Mouse (Mus musculus) cerebellum, postnatal 36 days (tissue): ENCODE results near the gene Prrc2c.
"Not testable (repeated sequence)": the region's sequence is repeated elsewhere in the genome, so short reads cannot be mapped to it uniquely, and the experiment has no call there.

Experiments used
- DNase-seq, 2 experiments: peaks; one replicate each; pipeline ENCODE4 v3.0.0; 2021 to 2022; ENCODE audit warnings: mixed read lengths in 2 of 2

The Prrc2c gene

DNA sequence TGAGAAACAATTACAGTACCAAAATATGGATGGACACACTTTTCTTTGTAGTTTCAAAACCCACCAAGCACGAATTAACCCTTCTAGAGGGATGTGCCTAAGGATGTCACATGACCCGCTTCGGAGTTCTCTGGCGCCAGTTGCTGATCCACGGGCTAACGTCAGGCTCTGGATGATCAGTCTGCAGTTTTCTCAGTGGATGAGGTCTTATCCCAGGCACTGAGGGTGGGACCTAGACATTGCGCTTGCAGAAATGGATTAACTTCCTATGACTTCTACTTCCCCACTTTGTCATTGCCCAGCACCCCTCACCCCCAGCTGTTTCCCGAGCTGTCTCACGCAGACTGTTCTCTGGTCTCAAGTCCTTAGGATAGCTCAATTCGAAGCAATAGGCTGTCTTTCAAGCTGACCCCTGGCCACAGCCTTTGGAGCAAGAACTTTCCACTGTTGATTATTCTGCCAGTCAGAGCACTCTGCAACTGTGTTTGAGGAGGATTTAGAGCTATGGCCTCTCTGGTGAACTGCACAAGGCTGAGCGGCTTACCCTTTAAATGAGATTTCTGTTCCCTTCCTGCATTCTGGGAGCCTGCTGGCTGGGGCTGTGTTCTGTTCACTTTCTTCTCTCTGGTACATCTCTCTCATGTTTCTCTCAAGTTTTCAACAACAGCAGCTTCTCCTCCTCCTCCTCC is 74.7 kb downstream of the Prrc2c start:
- DNase-seq = no peak

DNA sequence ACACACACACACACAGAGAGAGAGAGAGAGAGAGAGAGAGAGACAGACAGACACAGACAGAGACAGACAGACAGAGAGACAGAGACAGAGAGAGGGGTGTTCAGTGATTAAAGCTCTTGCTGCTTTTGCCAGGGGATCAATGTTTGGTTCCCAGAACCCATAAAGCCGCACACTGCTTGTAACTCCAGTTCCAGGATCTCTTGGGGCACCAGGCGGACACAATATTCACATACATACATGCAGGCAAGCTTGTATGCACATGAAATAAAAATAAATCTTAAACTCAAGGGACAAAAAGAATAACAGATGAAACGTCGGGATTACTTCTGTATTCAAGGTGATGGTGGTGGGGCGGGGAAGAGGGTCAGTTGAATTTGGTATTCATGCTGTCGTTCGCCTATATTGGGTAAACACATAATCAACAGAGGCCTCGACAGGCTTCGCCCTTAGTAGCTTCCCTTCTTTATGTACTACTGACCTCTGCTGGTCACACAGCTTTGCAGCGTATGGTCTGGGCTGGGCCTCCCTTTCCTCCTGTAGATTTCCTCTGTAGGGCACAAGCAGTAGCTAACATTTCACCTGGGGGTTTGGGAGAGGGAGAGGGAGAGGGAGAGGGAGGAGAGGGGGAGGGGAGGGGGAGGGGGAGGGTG is 75.4 kb downstream of the Prrc2c start:
- DNase-seq = peak; percentile 73 to 75

DNA sequence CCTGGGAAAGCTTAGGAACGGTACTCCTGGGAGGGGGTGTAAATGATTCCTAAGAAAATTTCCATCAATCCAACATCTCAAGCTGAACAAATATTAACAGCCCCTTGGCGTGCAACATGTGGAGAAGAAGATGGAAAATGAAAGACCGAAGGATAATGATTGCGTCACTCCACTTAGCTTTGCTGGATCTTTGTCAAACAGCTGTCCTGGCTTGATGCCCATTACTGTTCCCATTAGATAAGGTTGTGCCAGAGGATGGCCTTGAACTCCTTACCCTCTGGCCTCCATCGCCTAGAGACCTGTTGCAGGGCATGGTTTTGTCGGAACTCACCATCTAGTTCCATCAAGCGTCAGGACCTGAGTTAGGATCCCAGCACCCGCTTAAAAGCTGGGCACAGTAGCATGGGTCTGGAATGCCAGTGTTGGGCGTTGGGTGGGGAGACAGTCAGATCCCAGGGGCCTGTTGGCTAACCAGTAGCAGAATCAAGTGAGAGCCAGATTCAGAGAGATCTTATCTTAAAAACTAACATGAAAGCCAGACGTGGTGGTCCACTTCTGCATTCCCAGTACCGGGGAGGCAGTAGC is 80.0 kb downstream of the Prrc2c start:
- no peak for DNase-seq

DNA sequence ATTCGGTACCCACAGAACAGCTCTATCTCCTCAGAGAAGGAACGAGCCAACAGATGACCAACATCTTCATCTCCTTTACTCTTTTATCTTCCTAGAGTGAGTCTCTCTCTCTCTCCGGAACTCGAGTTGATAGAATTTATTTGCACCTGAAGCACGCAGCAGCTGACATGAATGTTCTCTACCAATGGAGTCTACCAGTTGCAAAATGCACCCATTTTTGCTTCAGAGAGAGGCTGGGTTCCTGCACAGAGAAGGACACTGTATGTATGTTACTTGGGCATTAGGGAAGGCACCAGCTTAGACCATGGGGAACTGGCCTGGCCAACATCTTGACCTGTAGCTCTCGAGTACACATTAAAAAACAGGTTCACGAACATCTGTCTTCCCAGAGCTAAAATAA is 82.2 kb downstream of the Prrc2c start, which contains the start of gene Myocos:
Myocos (minus strand) TSS at position 101 of the 400 bp plus-strand sequence.
- no peak for DNase-seq

DNA sequence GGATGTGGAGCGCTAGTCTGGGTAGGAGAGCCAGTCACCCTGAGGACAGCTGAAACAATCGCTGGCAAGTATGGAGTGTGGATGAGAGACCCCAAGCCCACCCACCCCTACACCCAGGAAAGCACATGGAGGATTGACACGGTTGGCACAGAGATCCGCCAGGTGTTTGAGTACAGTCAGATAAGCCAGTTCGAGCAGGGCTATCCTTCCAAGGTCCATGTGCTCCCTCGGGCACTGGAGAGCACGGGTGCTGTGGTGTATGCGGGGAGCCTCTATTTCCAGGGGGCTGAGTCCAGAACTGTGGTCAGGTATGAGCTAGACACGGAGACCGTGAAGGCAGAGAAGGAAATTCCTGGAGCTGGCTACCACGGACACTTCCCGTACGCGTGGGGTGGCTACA is 91.9 kb downstream of the Prrc2c start:
- no peak for DNase-seq

DNA sequence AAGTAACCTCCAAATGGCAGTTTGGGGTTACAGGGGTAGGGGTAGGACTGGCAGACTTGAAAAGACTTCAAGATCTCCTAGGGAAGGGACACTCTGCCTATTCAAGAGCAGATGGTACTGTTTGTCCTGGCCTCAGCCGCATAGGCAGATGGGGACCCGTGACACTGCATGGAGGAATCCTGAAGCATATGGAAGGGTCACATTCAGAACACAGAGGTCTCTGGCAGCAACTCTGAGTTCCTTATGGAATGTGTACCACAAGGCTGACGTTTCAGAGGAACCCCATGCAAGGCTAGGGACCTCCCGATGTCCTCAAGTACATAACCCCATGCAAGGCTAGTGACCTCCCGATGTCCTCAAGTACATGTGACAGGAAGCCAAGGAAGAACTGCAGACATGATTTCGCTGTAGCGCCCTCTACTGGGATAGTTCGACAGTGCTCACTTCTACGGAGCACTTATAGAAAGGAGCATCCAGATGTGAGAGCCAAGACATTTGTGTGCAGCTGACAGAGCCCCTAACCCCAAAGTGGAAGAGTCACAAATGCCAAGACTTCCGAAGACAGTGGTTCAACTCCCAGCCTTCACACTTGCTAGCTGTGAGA is 94.2 kb downstream of the Prrc2c start:
- peak; percentile 43 to 44 for DNase-seq

DNA sequence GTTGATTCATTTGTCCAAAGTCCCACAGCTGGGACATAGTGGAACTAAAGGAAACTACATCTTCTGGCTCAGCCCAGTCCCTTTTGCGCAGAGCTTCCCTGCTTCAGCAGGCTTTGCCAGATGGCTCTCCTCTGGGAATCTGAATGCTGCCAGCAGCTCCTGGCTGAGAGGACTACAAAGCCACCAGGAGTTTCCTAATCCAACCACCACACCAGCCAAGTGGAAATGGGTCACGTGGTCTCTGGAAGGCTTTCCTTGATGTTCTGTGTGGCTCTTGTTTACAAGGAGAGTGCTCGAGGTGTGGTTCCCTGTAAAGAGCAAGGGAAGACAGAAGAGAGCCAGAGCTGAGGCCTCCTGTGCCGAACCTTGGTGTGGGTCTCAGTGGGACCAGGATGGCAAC is 96.6 kb downstream of the Prrc2c start:
- peak; percentile 73 to 77 for DNase-seq

DNA sequence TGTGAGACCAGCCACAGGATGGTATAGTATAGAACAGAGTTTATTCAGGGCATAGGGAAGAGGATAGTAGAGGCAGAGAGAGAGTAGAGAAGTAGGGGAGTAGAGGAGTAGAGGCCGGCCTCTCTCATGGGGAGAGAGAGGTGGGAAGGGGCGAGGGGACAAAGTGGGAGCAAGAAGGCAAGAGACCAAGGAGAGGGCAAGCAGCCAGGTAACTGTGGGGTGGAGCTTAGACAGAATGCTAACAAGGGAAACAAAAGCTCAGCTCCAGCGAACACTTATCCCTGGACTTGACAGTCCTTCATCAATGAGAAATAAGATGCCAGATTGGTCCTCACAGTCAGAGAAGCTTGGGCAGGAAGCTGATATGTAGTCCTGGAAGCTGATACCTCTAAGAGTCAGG is 97.8 kb downstream of the Prrc2c start:
- no peak for DNase-seq

DNA sequence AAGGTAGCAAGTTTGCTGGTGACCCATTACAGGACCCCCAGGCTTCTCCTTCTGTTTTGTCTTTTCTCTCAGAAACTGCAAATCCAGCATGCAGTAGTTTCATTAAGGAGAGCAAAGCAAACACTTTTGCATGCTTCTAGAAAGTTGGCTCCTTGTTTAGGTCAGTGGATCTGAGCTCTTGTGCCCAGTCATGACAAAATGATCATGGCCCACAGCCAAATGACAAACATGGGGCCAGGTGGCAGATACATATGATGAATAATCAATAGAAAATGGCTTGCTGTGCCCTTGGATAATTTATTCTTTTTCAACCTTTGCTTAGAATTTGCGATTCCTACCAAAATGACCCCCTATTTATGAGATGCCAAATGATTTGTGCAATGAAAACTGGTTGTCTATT is 100.5 kb downstream of the Prrc2c start:
- no peak for DNase-seq

DNA sequence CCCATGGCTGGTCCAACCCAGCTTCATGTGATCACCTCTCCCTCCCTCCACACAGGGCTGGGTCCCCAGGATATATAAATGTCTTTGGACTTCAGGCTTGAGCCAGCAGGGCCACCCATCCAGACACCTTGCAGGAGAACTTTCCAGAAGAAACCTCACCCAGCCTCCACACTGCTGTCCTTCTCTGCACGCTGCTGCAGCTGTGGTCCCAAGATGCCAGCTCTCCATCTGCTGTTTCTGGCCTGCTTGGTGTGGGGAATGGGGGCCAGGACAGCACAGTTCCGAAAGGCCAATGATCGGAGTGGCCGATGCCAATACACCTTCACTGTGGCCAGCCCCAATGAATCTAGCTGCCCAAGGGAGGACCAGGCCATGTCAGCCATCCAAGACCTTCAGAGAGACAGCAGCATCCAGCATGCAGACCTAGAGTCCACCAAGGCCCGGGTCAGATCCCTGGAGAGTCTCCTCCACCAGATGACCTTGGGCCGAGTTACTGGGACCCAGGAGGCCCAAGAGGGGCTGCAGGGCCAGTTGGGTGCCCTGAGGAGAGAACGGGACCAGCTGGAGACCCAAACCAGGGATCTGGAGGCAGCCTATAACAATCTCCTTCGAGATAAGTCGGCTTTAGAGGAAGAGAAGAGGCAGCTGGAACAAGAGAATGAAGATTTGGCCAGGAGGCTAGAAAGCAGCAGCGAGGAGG is 101.2 kb downstream of the Prrc2c start, which contains the start of gene Myoc:
Myoc (plus strand) TSS at position 105 of the 700 bp plus-strand sequence.
- no peak for DNase-seq

DNA sequence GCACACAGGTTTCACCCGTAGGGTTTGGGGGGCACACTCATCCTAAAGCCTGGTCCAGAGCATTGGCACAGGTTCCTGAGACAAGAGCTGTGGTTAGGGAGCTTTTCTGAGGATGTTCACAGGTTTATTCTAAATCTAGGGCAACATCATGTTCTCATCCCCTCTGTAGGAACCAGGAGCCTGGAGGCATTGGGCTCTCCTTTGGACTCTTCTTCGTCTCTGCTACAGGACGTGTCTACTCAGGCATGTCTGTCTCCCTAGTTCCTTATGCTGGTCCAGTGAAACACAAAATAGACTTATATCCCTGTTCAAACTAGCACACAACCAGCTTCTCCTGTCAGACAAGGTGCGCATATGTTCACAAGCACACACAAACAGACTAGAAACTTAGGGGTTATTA is 101.8 kb downstream of the Prrc2c start:
- no peak for DNase-seq

DNA sequence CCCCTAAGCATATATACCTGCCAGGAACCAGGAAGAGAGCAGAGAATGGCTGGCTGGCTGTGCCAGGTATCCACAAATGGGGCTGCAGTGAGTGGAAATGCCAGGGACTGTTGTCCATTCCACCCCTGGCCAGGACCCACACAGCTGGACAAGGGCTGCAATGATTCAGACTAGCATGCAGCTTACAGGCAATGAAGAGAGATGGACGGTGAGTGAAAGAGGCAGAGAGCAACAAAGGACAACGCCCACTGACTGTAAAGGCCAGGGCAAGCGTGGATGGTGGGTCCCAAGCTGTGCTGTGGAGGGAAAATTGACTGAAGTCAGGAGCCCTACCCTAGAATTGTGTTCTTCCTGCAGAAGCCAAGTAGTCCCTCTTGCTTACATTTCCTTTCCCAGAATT is 103.8 kb downstream of the Prrc2c start:
- no peak for DNase-seq

DNA sequence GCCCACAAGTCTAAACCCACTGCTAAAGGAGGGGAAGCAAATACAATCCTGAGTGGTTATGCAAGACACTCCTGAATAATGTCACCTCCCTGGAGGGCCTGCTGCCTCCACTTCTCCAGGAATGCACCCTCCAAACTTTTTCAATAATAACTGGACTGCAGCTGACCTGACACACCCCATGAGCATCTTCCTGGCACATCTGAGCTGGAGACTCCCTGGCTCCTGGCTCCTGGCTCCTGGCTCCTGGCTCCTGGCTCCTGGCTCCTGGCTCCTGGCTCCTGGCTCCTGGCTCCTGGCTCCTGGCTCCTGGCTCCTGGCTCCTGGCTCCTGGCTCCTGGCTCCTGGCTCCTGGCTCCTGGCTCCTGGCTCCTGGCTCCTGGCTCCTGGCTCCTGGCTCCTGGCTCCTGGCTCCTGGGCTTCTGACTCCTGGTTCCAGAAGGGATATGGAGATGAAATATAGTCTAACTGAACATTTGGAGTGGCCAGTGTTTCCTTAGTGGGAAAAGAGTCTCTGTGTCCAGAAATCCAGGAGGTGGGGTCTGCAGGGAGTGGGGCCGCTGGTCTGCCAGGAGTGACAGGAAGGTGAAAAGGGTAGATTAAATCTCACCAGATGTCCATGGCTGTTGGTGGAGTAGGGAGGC is 104.9 kb downstream of the Prrc2c start:
- peak; percentile 48 to 54 for DNase-seq

DNA sequence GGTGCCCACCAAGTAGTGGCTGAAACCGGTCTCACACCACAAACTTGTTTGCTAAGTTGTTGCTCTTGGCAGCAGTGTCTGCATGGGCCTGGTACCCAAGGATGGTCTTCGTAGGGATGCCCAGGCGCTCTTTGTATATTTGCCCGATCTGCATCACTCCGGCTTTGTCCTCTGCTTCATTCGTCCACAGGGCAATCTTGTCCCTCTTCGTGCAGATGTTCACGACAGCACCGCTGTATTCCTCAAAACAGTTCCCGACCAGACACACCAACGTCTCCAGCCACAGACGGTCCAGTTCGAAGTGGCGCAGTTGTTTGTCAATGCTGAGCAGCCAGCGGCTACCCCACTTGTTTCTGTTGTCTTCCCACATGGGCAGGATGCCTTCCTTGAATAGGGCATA is 112.0 kb downstream of the Prrc2c start:
- DNase-seq = not testable (repeated sequence)

DNA sequence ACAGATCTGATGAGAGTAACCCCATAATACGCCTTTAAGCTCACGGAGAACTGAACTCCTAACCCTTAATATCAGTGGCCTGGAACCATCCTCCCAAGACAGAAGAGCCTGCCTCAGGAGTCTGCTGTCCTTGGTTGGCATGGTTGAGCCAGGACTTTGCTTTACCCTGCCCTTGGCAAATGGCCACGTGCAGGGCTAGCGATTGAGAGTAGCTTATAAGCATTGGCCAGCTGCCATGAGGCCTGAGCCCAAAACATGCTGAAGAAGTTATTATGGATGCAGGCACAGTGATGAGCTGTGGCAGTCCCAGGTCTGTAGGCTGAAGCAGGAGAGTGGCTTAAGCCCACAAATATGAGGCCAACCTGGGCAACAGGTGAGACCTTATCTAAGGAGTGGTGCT is 112.5 kb downstream of the Prrc2c start:
- not testable (repeated sequence) for DNase-seq

DNA sequence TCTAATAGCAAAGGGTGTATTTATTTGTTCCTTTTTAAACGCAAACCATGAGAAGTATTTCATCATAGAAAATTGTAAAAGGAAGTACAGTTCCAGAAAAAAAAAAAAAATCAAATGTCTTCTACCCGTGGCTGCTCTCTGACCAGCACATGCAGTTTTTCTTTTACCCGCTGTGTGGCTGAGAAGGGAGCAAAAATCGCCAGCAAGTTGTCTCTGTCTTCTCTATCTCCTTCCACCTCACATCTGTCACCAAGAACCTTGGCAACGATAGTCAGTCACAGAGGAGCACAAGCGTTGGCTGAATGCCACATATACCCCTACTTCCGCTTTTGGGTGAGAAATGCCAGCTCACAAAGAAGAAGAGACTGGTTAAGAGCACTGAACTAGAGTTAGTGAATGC is 115.1 kb downstream of the Prrc2c start:
- DNase-seq = no peak

DNA sequence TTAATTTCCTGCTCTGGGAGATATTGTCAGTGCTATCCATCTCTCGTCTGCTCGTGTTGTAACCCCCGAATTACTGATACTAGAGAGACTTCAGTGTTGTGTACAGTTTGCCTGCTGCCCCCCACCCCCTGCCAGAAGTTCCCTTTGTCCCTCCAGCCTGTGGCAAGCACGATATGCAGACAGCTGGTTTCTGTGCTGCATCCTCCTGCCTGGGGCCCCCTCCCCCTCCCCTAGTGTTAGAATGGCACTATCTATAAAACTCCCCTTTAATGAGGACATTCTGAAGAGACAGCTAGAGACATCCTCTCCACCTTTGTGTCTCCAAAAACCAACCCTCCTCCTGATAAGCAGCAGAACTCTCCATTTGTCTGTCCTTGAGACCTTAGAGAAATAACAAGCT is 116.5 kb downstream of the Prrc2c start:
- DNase-seq = no peak
